Mouse (Mus musculus): Measurements from ENCODE around the gene Nr0b2. TPM values are rescaled to one million over a fixed set of nuclear protein-coding genes. Genes with fewer than 3 reads are reported as not detected.

The Nr0b2 gene
- polyA plus RNA-seq, 1 experiment from 2014 or later: 0.16 TPM

GRCm38 (mm10) chr4:133570066-133570466 lies 16.9 kb downstream of the Nr0b2 start:
- DNase-seq (ENCODE audit: low spot score) (no peak), ATAC-seq (replicated peaks; ENCODE audit: low FRiP score) (no peak)
- H3K36me3 ChIP-seq (ENCODE audit: control insufficient read depth, insufficient read depth, low read length): no peaks in the 10 kb centered on the region
- no peak overlapping the region for H3K4me2 ChIP-seq (ENCODE audit: low read depth, low read length, severe bottlenecking)
- no peak overlapping the region for H3K4me3 ChIP-seq (ENCODE audit: low read depth, low read length)
- H3K27ac ChIP-seq (ENCODE audit: low read depth, low read length): no peak overlapping the region
- H3K4me1 ChIP-seq (replicated peaks; ENCODE audit: control insufficient read depth, insufficient read depth, low read length): no peaks in the 10 kb centered on the region
- no peaks in the 10 kb centered on the region for H3K9me3 ChIP-seq (ENCODE audit: control insufficient read depth, low read length)
- H3K9ac ChIP-seq (ENCODE audit: low read length): no peak overlapping the region
- no peaks in the 10 kb centered on the region for H3K27me3 ChIP-seq (ENCODE audit: control insufficient read depth, insufficient read depth, low read length)
- 62% methylated on average over 10 of the region's 10 CpGs for WGBS

GRCm38 (mm10) chr4:133574070-133574842 lies 21.1 kb downstream of the Nr0b2 start, which contains the start of gene Gpatch3:
Gene Gpatch3, plus strand, starts transcription at chr4:133574745.
- WGBS: 7% methylated on average over 44 of the region's 44 CpGs
- H3K27ac ChIP-seq (ENCODE audit: low read depth, low read length): peak within 1 kb of the TSS; percentile 84
- H3K4me3 ChIP-seq (ENCODE audit: low read depth, low read length): peak within 1 kb of the TSS; percentile 96
- peak; percentile 95 for DNase-seq (ENCODE audit: low spot score)
- no peaks in the 10 kb centered on the region for H3K4me1 ChIP-seq (replicated peaks; ENCODE audit: control insufficient read depth, insufficient read depth, low read length)
- H3K27me3 ChIP-seq (ENCODE audit: control insufficient read depth, insufficient read depth, low read length): no peaks in the 10 kb centered on the region
- H3K9ac ChIP-seq (ENCODE audit: low read length): peak within 1 kb of the TSS; percentile 91
- H3K36me3 ChIP-seq (ENCODE audit: control insufficient read depth, insufficient read depth, low read length): no peaks in the 10 kb centered on the region
- peak within 1 kb of the TSS; percentile 92 for H3K4me2 ChIP-seq (ENCODE audit: low read depth, low read length, severe bottlenecking)
- H3K9me3 ChIP-seq (ENCODE audit: control insufficient read depth, low read length): no peaks in the 10 kb centered on the region
- peak; percentile 89 for ATAC-seq (replicated peaks; ENCODE audit: low FRiP score)

- H3K4me3 ChIP-seq (ENCODE audit: low read depth, low read length): peak overlapping the region; percentile 96
- peak; percentile 44; the same call in 1 of the 2 replicates for ATAC-seq (replicated peaks; ENCODE audit: low FRiP score)
- peak overlapping the region; percentile 84; the same call in 1 of the 2 replicates for H3K27ac ChIP-seq (ENCODE audit: low read depth, low read length)
- DNase-seq (ENCODE audit: low spot score): peak; percentile 58
- under 1% methylated on average over 41 of the region's 41 CpGs for WGBS
- no peaks in the 10 kb centered on the region for H3K9me3 ChIP-seq (ENCODE audit: control insufficient read depth, low read length)
- H3K27me3 ChIP-seq (ENCODE audit: control insufficient read depth, insufficient read depth, low read length): no peaks in the 10 kb centered on the region
- H3K4me2 ChIP-seq (ENCODE audit: low read depth, low read length, severe bottlenecking): peak overlapping the region; percentile 92
- peak overlapping the region; percentile 91 for H3K9ac ChIP-seq (ENCODE audit: low read length)
- peaks cover 2% of the 10 kb centered on the region; the same call in 1 of the 2 replicates for H3K36me3 ChIP-seq (ENCODE audit: control insufficient read depth, insufficient read depth, low read length)
- no peaks in the 10 kb centered on the region for H3K4me1 ChIP-seq (replicated peaks; ENCODE audit: control insufficient read depth, insufficient read depth, low read length)
These were observed 21.6 kb downstream of the Nr0b2 start for GRCm38 (mm10) chr4:133574843-133575202.

GRCm38 (mm10) chr4:133577983-133578382 lies 24.8 kb downstream of the Nr0b2 start:
- Histone ChIP-seq H3K27ac (ENCODE audit: low read depth, low read length) (no peak overlapping the region), H3K36me3 (ENCODE audit: control insufficient read depth, insufficient read depth, low read length) (peaks cover 5% of the 10 kb centered on the region; the same call in 1 of the 2 replicates), H3K4me1 (replicated peaks; ENCODE audit: control insufficient read depth, insufficient read depth, low read length) (no peaks in the 10 kb centered on the region), H3K27me3 (ENCODE audit: control insufficient read depth, insufficient read depth, low read length) (no peaks in the 10 kb centered on the region), H3K9me3 (ENCODE audit: control insufficient read depth, low read length) (no peaks in the 10 kb centered on the region), H3K4me3 (ENCODE audit: low read depth, low read length) (no peak overlapping the region), H3K9ac (ENCODE audit: low read length) (no peak overlapping the region), H3K4me2 (ENCODE audit: low read depth, low read length, severe bottlenecking) (no peak overlapping the region)
- DNase-seq (ENCODE audit: low spot score) (no peak), ATAC-seq (replicated peaks; ENCODE audit: low FRiP score) (no peak)
- 75% methylated on average over 12 of the region's 12 CpGs for WGBS

GRCm38 (mm10) chr4:133583690-133584058 lies 30.5 kb downstream of the Nr0b2 start:
- peak; percentile 21; the same call in 1 of the 2 replicates for ATAC-seq (replicated peaks; ENCODE audit: low FRiP score)
- Histone ChIP-seq H3K27me3 (ENCODE audit: control insufficient read depth, insufficient read depth, low read length) (no peaks in the 10 kb centered on the region), H3K9ac (ENCODE audit: low read length) (peak overlapping the region; percentile 77), H3K4me1 (replicated peaks; ENCODE audit: control insufficient read depth, insufficient read depth, low read length) (peaks cover 6% of the 10 kb centered on the region; the same call in 1 of the 2 replicates), H3K4me2 (ENCODE audit: low read depth, low read length, severe bottlenecking) (peak overlapping the region; percentile 99), H3K27ac (ENCODE audit: low read depth, low read length) (peak overlapping the region; percentile 48; the same call in 1 of the 2 replicates), H3K36me3 (ENCODE audit: control insufficient read depth, insufficient read depth, low read length) (peaks cover 5% of the 10 kb centered on the region; the same call in 1 of the 2 replicates), H3K4me3 (ENCODE audit: low read depth, low read length) (peak overlapping the region; percentile 94), H3K9me3 (ENCODE audit: control insufficient read depth, low read length) (no peaks in the 10 kb centered on the region)
- DNase-seq (ENCODE audit: low spot score): no peak
- WGBS: 66% methylated on average over 6 of the region's 6 CpGs

GRCm38 (mm10) chr4:133584059-133584951 lies 31.1 kb downstream of the Nr0b2 start, which contains the start of gene Gpn2:
Gene Gpn2, plus strand, starts transcription at chr4:133584362.
- 3% methylated on average over 65 of the region's 65 CpGs for WGBS
- ATAC-seq (replicated peaks; ENCODE audit: low FRiP score): peak; percentile 72
- Histone ChIP-seq H3K4me3 (ENCODE audit: low read depth, low read length) (peak within 1 kb of the TSS; percentile 94), H3K9ac (ENCODE audit: low read length) (peak within 1 kb of the TSS; percentile 77), H3K27ac (ENCODE audit: low read depth, low read length) (peak within 1 kb of the TSS; percentile 48; the same call in 1 of the 2 replicates), H3K27me3 (ENCODE audit: control insufficient read depth, insufficient read depth, low read length) (no peaks in the 10 kb centered on the region), H3K4me1 (replicated peaks; ENCODE audit: control insufficient read depth, insufficient read depth, low read length) (peaks cover 6% of the 10 kb centered on the region; the same call in 1 of the 2 replicates), H3K36me3 (ENCODE audit: control insufficient read depth, insufficient read depth, low read length) (peaks cover 5% of the 10 kb centered on the region; the same call in 1 of the 2 replicates), H3K9me3 (ENCODE audit: control insufficient read depth, low read length) (no peaks in the 10 kb centered on the region), H3K4me2 (ENCODE audit: low read depth, low read length, severe bottlenecking) (peak within 1 kb of the TSS; percentile 99)
- peak; percentile 84 for DNase-seq (ENCODE audit: low spot score)

- WGBS: 36% methylated on average over 7 of the region's 7 CpGs
- no peak overlapping the region for H3K9ac ChIP-seq (ENCODE audit: low read length)
- no peak overlapping the region for H3K4me2 ChIP-seq (ENCODE audit: low read depth, low read length, severe bottlenecking)
- no peaks in the 10 kb centered on the region for H3K27me3 ChIP-seq (ENCODE audit: control insufficient read depth, insufficient read depth, low read length)
- ATAC-seq (replicated peaks; ENCODE audit: low FRiP score): no peak
- no peak overlapping the region for H3K27ac ChIP-seq (ENCODE audit: low read depth, low read length)
- H3K36me3 ChIP-seq (ENCODE audit: control insufficient read depth, insufficient read depth, low read length): no peaks in the 10 kb centered on the region; the same call in 1 of the 2 replicates
- no peaks in the 10 kb centered on the region for H3K9me3 ChIP-seq (ENCODE audit: control insufficient read depth, low read length)
- H3K4me1 ChIP-seq (replicated peaks; ENCODE audit: control insufficient read depth, insufficient read depth, low read length): no peaks in the 10 kb centered on the region
- no peak overlapping the region for H3K4me3 ChIP-seq (ENCODE audit: low read depth, low read length)
- DNase-seq (ENCODE audit: low spot score): peak; percentile 90
These were observed 39.4 kb downstream of the Nr0b2 start for GRCm38 (mm10) chr4:133592570-133592969.

GRCm38 (mm10) chr4:133595538-133595937 lies 42.4 kb downstream of the Nr0b2 start:
- Histone ChIP-seq H3K4me1 (replicated peaks; ENCODE audit: control insufficient read depth, insufficient read depth, low read length) (peaks cover 8% of the 10 kb centered on the region; the same call in 1 of the 2 replicates), H3K27me3 (ENCODE audit: control insufficient read depth, insufficient read depth, low read length) (peaks cover 27% of the 10 kb centered on the region), H3K27ac (ENCODE audit: low read depth, low read length) (no peak overlapping the region), H3K9ac (ENCODE audit: low read length) (no peak overlapping the region; the same call in 1 of the 2 replicates), H3K4me3 (ENCODE audit: low read depth, low read length) (no peak overlapping the region), H3K9me3 (ENCODE audit: control insufficient read depth, low read length) (no peaks in the 10 kb centered on the region), H3K36me3 (ENCODE audit: control insufficient read depth, insufficient read depth, low read length) (no peaks in the 10 kb centered on the region; the same call in 1 of the 2 replicates), H3K4me2 (ENCODE audit: low read depth, low read length, severe bottlenecking) (no peak overlapping the region)
- no peak for ATAC-seq (replicated peaks; ENCODE audit: low FRiP score)
- DNase-seq (ENCODE audit: low spot score): no peak
- WGBS: 68% methylated on average over 7 of the region's 7 CpGs
